Mouse (Mus musculus) spleen, adult 2 months (tissue): ENCODE measurements at regions not wholly inside any gene's neighbourhood (a gene's known extent, or its start where the extent isn't known, plus 50 kb on each side); places are given as distances from the start of the nearest gene placed in this dataset.

Source experiments
- CTCF ChIP-seq: fragments of 200-500 bp; IDR thresholded peaks from 2 replicates; pipeline ENCODE4 v1.5.1; 2011; ENCODE audit warnings: mild to moderate bottlenecking, inconsistent platforms; ENCODE audit not compliant: insufficient read depth, insufficient read length, insufficient replicate concordance; ENCODE audit errors: extremely low read depth
- POLR2A ChIP-seq: fragments of 200-500 bp; IDR thresholded peaks from 2 replicates; pipeline ENCODE4 v1.6.1; 2011; ENCODE audit warnings: low read depth, low read length, inconsistent platforms

DNA sequence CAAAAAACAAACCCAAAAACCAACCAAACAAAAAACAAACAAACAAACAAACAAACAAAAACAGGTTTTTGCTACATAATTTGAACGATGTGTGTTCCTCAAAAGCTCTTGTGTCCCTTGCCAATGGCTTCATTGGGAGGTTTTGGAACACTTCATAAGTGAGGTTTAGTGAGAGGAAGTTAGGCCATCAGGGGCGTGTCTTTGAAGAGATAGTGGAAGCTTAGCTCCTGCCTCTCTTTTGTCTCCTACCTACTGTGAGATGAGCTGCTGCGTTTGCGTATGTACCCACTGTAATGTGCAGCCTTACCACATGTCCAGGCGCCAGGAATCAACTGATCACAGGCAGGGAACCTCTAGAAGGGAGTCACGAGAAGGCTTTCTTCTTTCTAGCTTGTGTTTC, 107.3 kb upstream of the Slc4a7 start:
- no peak for TF ChIP-seq CTCF
- no peak for TF ChIP-seq POLR2A
